Mouse (Mus musculus) lung, postnatal 0 days (tissue): ENCODE data around the gene Krtap5-2. TPM values are rescaled to one million over a fixed set of nuclear protein-coding genes. Genes with fewer than 3 reads are reported as not detected.
"Not testable (repeated sequence)": the region's sequence is repeated elsewhere in the genome, so short reads cannot be mapped to it uniquely, and the experiment has no call there.

Source experiments
- ATAC-seq: fragments of 200-750 bp; cut with Nextera tagmentation; 2 replicates; pipeline ENCODE4 v1.8.0; 2017; ENCODE audit warnings: moderate library complexity
- DNase-seq: peaks from one replicate; pipeline ENCODE4 v3.0.0-alpha.2; 2016; ENCODE audit warnings: low spot score
- H3K27ac ChIP-seq: fragments of 300-500 bp; sonication (generic); 2 replicates; pipeline ENCODE4 v1.5.1; 2014; ENCODE audit warnings: antibody characterized with exemption, mild to moderate bottlenecking, low read length, mixed read lengths
- H3K27me3 ChIP-seq: fragments of 300-500 bp; sonication (generic); replicated peaks from 2 replicates; pipeline ENCODE4 v1.6.1; 2014; ENCODE audit warnings: low read length, mixed read lengths; ENCODE audit not compliant: insufficient read depth
- H3K36me3 ChIP-seq: fragments of 300-500 bp; sonication (generic); 2 replicates; pipeline ENCODE4 v1.6.1; 2014; ENCODE audit warnings: low read length, mixed read lengths; ENCODE audit not compliant: insufficient read depth
- H3K4me1 ChIP-seq: fragments of 300-500 bp; sonication (generic); 2 replicates; pipeline ENCODE4 v1.6.1; 2014; ENCODE audit warnings: antibody characterized with exemption, low read depth, low read length, mixed read lengths; ENCODE audit not compliant: insufficient read depth
- H3K4me2 ChIP-seq: fragments of 300-500 bp; sonication (generic); replicated peaks from 2 replicates; pipeline ENCODE4 v1.6.1; 2014; ENCODE audit warnings: low read depth, mild to moderate bottlenecking, low read length, moderate library complexity, mixed read lengths
- H3K4me3 ChIP-seq: fragments of 300-500 bp; sonication (generic); 2 replicates; pipeline ENCODE4 v1.5.1; 2014; ENCODE audit warnings: low read depth, low read length
- H3K9ac ChIP-seq: fragments of 300-500 bp; sonication (generic); replicated peaks from 2 replicates; pipeline ENCODE4 v1.6.1; 2014; ENCODE audit warnings: low read depth, mild to moderate bottlenecking
- H3K9me3 ChIP-seq: fragments of 300-500 bp; sonication (generic); 2 replicates; pipeline ENCODE4 v1.6.1; 2016; ENCODE audit warnings: low read length, mixed read lengths
- CTCF ChIP-seq: IDR thresholded peaks from 2 replicates; pipeline ENCODE4 v1.5.1; 2016; ENCODE audit warnings: antibody characterized with exemption, mild to moderate bottlenecking
- EP300 ChIP-seq: IDR thresholded peaks from 2 replicates; pipeline ENCODE4 v1.6.1; 2016; ENCODE audit warnings: antibody characterized with exemption, mild to moderate bottlenecking, control low read depth
- WGBS: fragments of 180-500 bp; shearing (Covaris S2); extraction: QIAGEN DNeasy Blood & Tissue Kit; methylation state at CpG from one replicate; pipeline ENCODE4 v1.1.7; 2014; 5-methylcytosine and 5-hydroxymethylcytosine counted together
- polyA plus RNA-seq: library from polyadenylated mRNA; unstranded; fragments of >200 nt; fragmentation: Nextera tagmentation; extraction: Ambion mirVana; gene quantifications from 2 replicates; pipeline ENCODE4 v1.2.1, GENCODE M21; 2015

Krtap5-2 gene
- polyA plus RNA-seq, 1 experiment from 2014 or later, result not detected

- no peak for ATAC-seq
Measured at GRCm38 (mm10) chr7:142144507-142144906, 31.3 kb downstream of the Krtap5-2 start, which contains the start of gene Gm45337. Gene Gm45337 (minus strand): TSS chr7:142144607.

GRCm38 (mm10) chr7:142143506-142144010 lies 32.2 kb downstream of the Krtap5-2 start:
- H3K4me3 ChIP-seq, DNase-seq, H3K9ac ChIP-seq, H3K27me3 ChIP-seq, H3K27ac ChIP-seq, H3K36me3 ChIP-seq, ATAC-seq, H3K4me2 ChIP-seq, H3K4me1 ChIP-seq, H3K9me3 ChIP-seq: not testable (repeated sequence)
- WGBS, result 4% methylated on average over 1 of the region's 1 CpGs

More at GRCm38 (mm10) chr7:142144507-142144906, 31.3 kb downstream of the Krtap5-2 start, which contains the start of gene Gm45337:
- Histone ChIP-seq H3K4me1 (no peaks in the 10 kb centered on the region), H3K4me3 (no peak within 1 kb of the TSS), H3K36me3 (no peaks in the 10 kb centered on the region), H3K9ac (no peak within 1 kb of the TSS), H3K4me2 (no peak within 1 kb of the TSS), H3K27ac (no peak within 1 kb of the TSS), H3K27me3 (no peaks in the 10 kb centered on the region), H3K9me3 (no peaks in the 10 kb centered on the region)
- 60% methylated on average over 1 of the region's 1 CpGs for WGBS
- no peak for DNase-seq
- TF ChIP-seq EP300 (no peak), CTCF (no peak)

- Histone ChIP-seq H3K4me1 (no peaks in the 10 kb centered on the region), H3K9ac (no peak overlapping the region), H3K4me3 (no peak overlapping the region), H3K27me3 (no peaks in the 10 kb centered on the region), H3K9me3 (no peaks in the 10 kb centered on the region), H3K27ac (no peak overlapping the region), H3K36me3 (no peaks in the 10 kb centered on the region), H3K4me2 (no peak overlapping the region)
- no peak for TF ChIP-seq EP300
- no peak for TF ChIP-seq CTCF
- 33% methylated on average over 1 of the region's 1 CpGs for WGBS
- DNase-seq (no peak), ATAC-seq (no peak)
Measured at GRCm38 (mm10) chr7:142140696-142141095, 35.1 kb downstream of the Krtap5-2 start.

GRCm38 (mm10) chr7:142135934-142136333 lies 39.9 kb downstream of the Krtap5-2 start, which contains the start of gene Gm39115:
Gene Gm39115 (minus strand): TSS chr7:142136034.
- H3K4me1 ChIP-seq, H3K4me2 ChIP-seq, DNase-seq, H3K9ac ChIP-seq, H3K27ac ChIP-seq, H3K4me3 ChIP-seq, ATAC-seq, H3K36me3 ChIP-seq, H3K9me3 ChIP-seq, H3K27me3 ChIP-seq: not testable (repeated sequence)
- WGBS, result 27% methylated on average over 2 of the region's 2 CpGs

GRCm38 (mm10) chr7:142134206-142134995 lies 41.4 kb downstream of the Krtap5-2 start:
- no peak for TF ChIP-seq EP300
- TF ChIP-seq CTCF, result peak; percentile 39
- Histone ChIP-seq H3K27me3 (no peaks in the 10 kb centered on the region), H3K9me3 (no peaks in the 10 kb centered on the region), H3K9ac (no peak overlapping the region), H3K4me3 (no peak overlapping the region), H3K4me2 (no peak overlapping the region), H3K27ac (no peak overlapping the region), H3K4me1 (no peaks in the 10 kb centered on the region), H3K36me3 (no peaks in the 10 kb centered on the region)
- WGBS, result 38% methylated on average over 4 of the region's 4 CpGs
- no peak for ATAC-seq
- no peak for DNase-seq

- WGBS, result 57% methylated on average over 4 of the region's 4 CpGs
- Histone ChIP-seq H3K4me1 (no peaks in the 10 kb centered on the region), H3K36me3 (no peaks in the 10 kb centered on the region), H3K27ac (no peak overlapping the region), H3K9ac (no peak overlapping the region), H3K27me3 (no peaks in the 10 kb centered on the region), H3K4me2 (no peak overlapping the region), H3K9me3 (no peaks in the 10 kb centered on the region), H3K4me3 (no peak overlapping the region)
- TF ChIP-seq EP300 (no peak), CTCF (peak; percentile 42)
- ATAC-seq, result no peak
- DNase-seq, result no peak
Measured at GRCm38 (mm10) chr7:142128843-142129242, 47.0 kb downstream of the Krtap5-2 start.

Other genes with a start within 250 kb of the Krtap5-2 start
- 0.39 and 0.88 TPM in 2 replicates for gene Brsk2, start 226.3 kb downstream of the Krtap5-2 start, polyA plus RNA-seq
- gene Mob2, start 114.9 kb downstream of the Krtap5-2 start, polyA plus RNA-seq, result 85.9 and 104 TPM in 2 replicates
- gene Dusp8, start 80.2 kb downstream of the Krtap5-2 start, polyA plus RNA-seq, result 5.5 and 6.0 TPM in 2 replicates
- not detected in 2 replicates for gene Gm45618, start 55.3 kb downstream of the Krtap5-2 start, polyA plus RNA-seq
- gene Gm39115, start 40.0 kb downstream of the Krtap5-2 start, polyA plus RNA-seq, result not detected in 2 replicates
- not detected in 2 replicates for gene Gm45337, start 31.4 kb downstream of the Krtap5-2 start, polyA plus RNA-seq
- not detected in 2 replicates for gene Gm29735, start 18.9 kb downstream of the Krtap5-2 start, polyA plus RNA-seq
- not detected in 2 replicates for gene Gm4553, start 10.3 kb downstream of the Krtap5-2 start, polyA plus RNA-seq
- not detected in 2 replicates for gene Gm10153, start 14.4 kb upstream of the Krtap5-2 start, polyA plus RNA-seq
- gene Krtap5-3, start 25.4 kb upstream of the Krtap5-2 start, polyA plus RNA-seq, result not detected in 2 replicates
- gene Gm7579, start 35.9 kb upstream of the Krtap5-2 start, polyA plus RNA-seq, result not detected in 2 replicates
- gene Krtap5-5, start 54.0 kb upstream of the Krtap5-2 start, polyA plus RNA-seq, result not detected in 2 replicates
- not detected in 2 replicates for gene Gm40460, start 65.1 kb upstream of the Krtap5-2 start, polyA plus RNA-seq
- not detected in 2 replicates for gene Gm2431, start 82.3 kb upstream of the Krtap5-2 start, polyA plus RNA-seq
- gene Gm4559, start 98.4 kb upstream of the Krtap5-2 start, polyA plus RNA-seq, result not detected in 2 replicates
- gene Krtap5-1, start 121.1 kb upstream of the Krtap5-2 start, polyA plus RNA-seq, result not detected in 2 replicates
- gene Krtap5-4, start 127.5 kb upstream of the Krtap5-2 start, polyA plus RNA-seq, result not detected in 2 replicates
- 15.0 and 15.5 TPM in 2 replicates for gene Ifitm10, start 197.7 kb upstream of the Krtap5-2 start, polyA plus RNA-seq
- 0.80 TPM in 1 of 2 replicates, not detected in the other for gene Gm49369, start 206.7 kb upstream of the Krtap5-2 start, polyA plus RNA-seq
- 469 and 481 TPM in 2 replicates for gene Ctsd, start 212.0 kb upstream of the Krtap5-2 start, polyA plus RNA-seq